Mouse (Mus musculus): Measurements from ENCODE around the gene Smarca4.
"Not testable (repeated sequence)": the region's sequence is repeated elsewhere in the genome, so short reads cannot be mapped to it uniquely, and the experiment has no call there.

Smarca4 gene

GRCm38 (mm10) chr9:21653253-21653652, 37.3 kb downstream of the Smarca4 start:
- in situ Hi-C loops (cut with MboI, MseI): no loop called here

- in situ Hi-C loops (cut with MboI, MseI): loop anchor here (10.0 kb wide), 1 partner anchor 267 kb away; no protein-coding TSS in a partner anchor
Observed at GRCm38 (mm10) chr9:21662034-21662433, 46.1 kb downstream of the Smarca4 start.

- in situ Hi-C loops (cut with MboI, MseI): loop anchor here (10.0 kb wide), 1 partner anchor 274 kb away; no protein-coding TSS in a partner anchor
Observed at GRCm38 (mm10) chr9:21668946-21669345, 53.0 kb downstream of the Smarca4 start.

GRCm38 (mm10) chr9:21670354-21670753, 54.4 kb downstream of the Smarca4 start:
- in situ Hi-C loops (cut with MboI, MseI): loop anchor here (10.0 kb wide), 1 partner anchor 684 kb away; no protein-coding TSS in a partner anchor

GRCm38 (mm10) chr9:21671753-21672152, 55.8 kb downstream of the Smarca4 start:
- in situ Hi-C loops (cut with MboI, MseI): loop anchor here (10.0 kb wide), 1 partner anchor 683 kb away; no protein-coding TSS in a partner anchor

- in situ Hi-C loops (cut with MboI, MseI): loop anchor here (5.0 to 10.0 kb wide), 3 partner anchors 60 to 755 kb away; no protein-coding TSS in a partner anchor
Observed at GRCm38 (mm10) chr9:21677706-21678105, 61.7 kb downstream of the Smarca4 start.

- in situ Hi-C loops (cut with MboI, MseI): no loop called here
Observed at GRCm38 (mm10) chr9:21680448-21680847, 64.5 kb downstream of the Smarca4 start.

GRCm38 (mm10) chr9:21682827-21683226, 66.9 kb downstream of the Smarca4 start:
- in situ Hi-C loops (cut with MboI, MseI): no loop called here

GRCm38 (mm10) chr9:21683897-21684296, 67.9 kb downstream of the Smarca4 start:
- in situ Hi-C loops (cut with MboI, MseI): no loop called here

- in situ Hi-C loops (cut with MboI, MseI): no loop called here
Observed at GRCm38 (mm10) chr9:21688554-21688953, 72.6 kb downstream of the Smarca4 start.

- in situ Hi-C loops (cut with MboI, MseI): no loop called here
Observed at GRCm38 (mm10) chr9:21690031-21690430, 74.1 kb downstream of the Smarca4 start.

- in situ Hi-C loops (cut with MboI, MseI): no loop called here
Observed at GRCm38 (mm10) chr9:21691862-21692261, 75.9 kb downstream of the Smarca4 start.

- in situ Hi-C loops (cut with MboI, MseI): no loop called here
Observed at GRCm38 (mm10) chr9:21692491-21692890, 76.5 kb downstream of the Smarca4 start.

GRCm38 (mm10) chr9:21694071-21694470, 78.1 kb downstream of the Smarca4 start:
- in situ Hi-C loops (cut with MboI, MseI): no loop called here

- in situ Hi-C loops (cut with MboI, MseI): no loop called here
Observed at GRCm38 (mm10) chr9:21695229-21695792, 79.3 kb downstream of the Smarca4 start.

- in situ Hi-C loops (cut with MboI, MseI): no loop called here
Observed at GRCm38 (mm10) chr9:21697121-21697520, 81.2 kb downstream of the Smarca4 start.

- in situ Hi-C loops (cut with MboI, MseI): not testable (repeated sequence)
Observed at GRCm38 (mm10) chr9:21699280-21699679, 83.3 kb downstream of the Smarca4 start.

- in situ Hi-C loops (cut with MboI, MseI): no loop called here
Observed at GRCm38 (mm10) chr9:21701091-21701490, 85.1 kb downstream of the Smarca4 start.

- in situ Hi-C loops (cut with MboI, MseI): no loop called here
Observed at GRCm38 (mm10) chr9:21703494-21703893, 87.5 kb downstream of the Smarca4 start.

GRCm38 (mm10) chr9:21706085-21706484, 90.1 kb downstream of the Smarca4 start:
- in situ Hi-C loops (cut with MboI, MseI): no loop called here

- in situ Hi-C loops (cut with MboI, MseI): no loop called here
Observed at GRCm38 (mm10) chr9:21706586-21707265, 90.8 kb downstream of the Smarca4 start.

GRCm38 (mm10) chr9:21709340-21709739, 93.4 kb downstream of the Smarca4 start:
- in situ Hi-C loops (cut with MboI, MseI): no loop called here

GRCm38 (mm10) chr9:21715298-21715697, 99.3 kb downstream of the Smarca4 start:
- in situ Hi-C loops (cut with MboI, MseI): no loop called here

All from regulatory T cell (primary cell).